9 mouse cellular contexts compared by ENCODE assay signal in the genomic region with DNA sequence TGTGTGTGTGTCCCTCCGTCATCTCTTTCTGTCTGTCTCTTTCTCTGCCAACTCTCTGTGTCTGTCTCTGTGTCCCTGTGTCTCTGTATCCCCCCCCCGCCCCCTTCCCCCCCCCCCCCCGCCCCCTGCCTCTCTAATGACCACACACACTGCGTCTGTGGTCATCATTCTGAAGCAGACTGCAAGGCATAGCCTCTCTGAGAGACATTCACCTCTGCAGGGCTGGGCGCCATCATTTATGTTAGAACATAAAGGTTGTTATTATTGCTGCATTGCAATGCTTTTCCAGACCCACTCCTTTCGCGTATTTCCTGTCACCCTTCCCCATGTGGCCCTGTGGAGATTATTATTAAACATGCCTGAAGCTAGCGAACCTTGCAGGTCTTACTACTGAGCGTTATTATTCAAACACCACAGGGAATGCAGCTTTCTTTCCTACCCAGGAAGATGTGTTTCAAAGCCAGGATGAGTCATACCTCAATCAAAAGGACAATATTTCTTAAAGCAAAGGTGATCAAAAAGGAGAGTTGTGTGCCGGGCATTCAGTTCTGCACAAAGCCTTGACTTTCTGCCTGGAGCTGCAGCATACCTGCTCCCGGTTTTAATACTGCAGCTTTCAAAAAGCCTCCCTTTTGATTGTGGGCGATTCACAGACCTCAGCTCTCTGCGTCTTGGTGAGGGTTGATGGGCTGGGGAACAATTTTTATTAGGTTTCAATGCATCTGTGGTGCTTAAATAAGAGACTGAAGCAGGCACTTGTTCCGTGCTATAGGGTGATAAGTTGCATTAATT.
DNase-seq lines count a peak whose midpoint lies in the region; ATAC-seq and TF ChIP-seq lines count a peak whose summit lies in the region.
"Had no signal": no experiment of that assay in that cellular context is flagged by ENCODE, and none has a peak within 500 bp of the region (broad histone marks: within the 10 kb centered on the region; RNA-seq: fewer than 3 reads in every experiment).

No protein-coding gene starts in this region.

- WGBS in hindbrain, postnatal 0 days = 32% methylated on average over 12 of the region's 14 CpGs
- 36% methylated on average over 12 of the region's 14 CpGs for WGBS in midbrain, embryonic 13.5 days

- H3K9me3 ChIP-seq in hindbrain, postnatal 0 days (ENCODE audit: low read length) = no peaks in the 10 kb centered on the region
- H3K9me3 ChIP-seq in midbrain, embryonic 13.5 days = no peaks in the 10 kb centered on the region

- peak overlapping the region; percentile 18; the same call in 1 of the 2 replicates for H3K4me2 ChIP-seq in hindbrain, postnatal 0 days (ENCODE audit: low read depth, low read length)
- 0 out of 2 replicates have a peak overlapping the region, but pooled peaks have one; percentile 5 for H3K4me2 ChIP-seq in midbrain, embryonic 13.5 days (replicated peaks)

- H3K9ac ChIP-seq in hindbrain, postnatal 0 days (replicated peaks; ENCODE audit: low read length) = no peak overlapping the region
- H3K9ac ChIP-seq in midbrain, embryonic 13.5 days (replicated peaks) = no peak overlapping the region

- ATAC-seq in hindbrain, postnatal 0 days = 0 out of 2 replicates have a peak, but pooled peaks have one; percentile 51
- ATAC-seq in midbrain, embryonic 13.5 days = peak; percentile 77

- DNase-seq in embryo, embryonic 10.5 days (ENCODE audit: low spot score) = peak; percentile 10
- no peak for DNase-seq in embryo, embryonic 10 days (ENCODE audit: low spot score)
- peak; percentile 29 for DNase-seq in brain, adult 2 months (ENCODE audit: low read depth, low spot score)
- DNase-seq in hindbrain, postnatal 0 days (ENCODE audit: low spot score) = peak; percentile 31
- no peak for DNase-seq in testis, postnatal 14 days (ENCODE audit: low spot score)
- no peak for DNase-seq in frontal cortex, postnatal 14 days (ENCODE audit: low spot score in 2 of 2)
- DNase-seq in gastrocnemius, adult 18-20 months (ENCODE audit: low spot score) = no peak
- DNase-seq: cerebellum, postnatal 14 days had no signal

- H3K27me3 ChIP-seq in hindbrain, postnatal 0 days (ENCODE audit: insufficient read depth, low read length) = no peaks in the 10 kb centered on the region
- H3K27me3 ChIP-seq in midbrain, embryonic 13.5 days = no peaks in the 10 kb centered on the region

- peaks cover 9% of the 10 kb centered on the region; the same call in 1 of the 2 replicates for H3K4me1 ChIP-seq in hindbrain, postnatal 0 days (ENCODE audit: insufficient read depth, low read length)
- H3K4me1 ChIP-seq in midbrain, embryonic 13.5 days (replicated peaks) = peaks cover 13% of the 10 kb centered on the region

- H3K4me3 ChIP-seq in hindbrain, postnatal 0 days (ENCODE audit: low read length) = no peak overlapping the region
- no peak overlapping the region for H3K4me3 ChIP-seq in midbrain, embryonic 13.5 days (replicated peaks)

- H3K27ac ChIP-seq in hindbrain, postnatal 0 days = no peak overlapping the region; the same call in 1 of the 2 replicates
- peak overlapping the region; percentile 63 for H3K27ac ChIP-seq in midbrain, embryonic 13.5 days

- TF ChIP-seq CTCF in hindbrain, postnatal 0 days (IDR thresholded peaks at IDR 0.05; ENCODE audit: low read depth) = no peak

- no peaks in the 10 kb centered on the region for H3K36me3 ChIP-seq in hindbrain, postnatal 0 days (ENCODE audit: insufficient read depth, low read length)
- no peaks in the 10 kb centered on the region for H3K36me3 ChIP-seq in midbrain, embryonic 13.5 days

Comparison
In these comparisons a context has a peak if more than half of its experiments do, and no peak if none do; other contexts are left out.
1. DNase-seq: peak in embryo, embryonic 10.5 days (single experiment), brain, adult 2 months (single experiment) and hindbrain, postnatal 0 days (single experiment); none in embryo, embryonic 10 days (single experiment), testis, postnatal 14 days (single experiment), frontal cortex, postnatal 14 days (0 of 2) and gastrocnemius, adult 18-20 months (single experiment).